In genomic region chr5:139730712-139731486, GRCm38 (mm10) we compare ENCODE assay signal across 8 mouse cellular contexts. TPM values are rescaled to one million over a fixed set of nuclear protein-coding genes. Genes with fewer than 3 reads are reported as not detected.
DNase-seq lines count a peak whose midpoint lies in the region; ATAC-seq lines count a peak whose summit lies in the region.

No protein-coding gene starts in this region.

- H3K4me1 ChIP-seq in heart, embryonic 14.5 days (ENCODE audit: control insufficient read depth in 2 of 2, insufficient read depth in 2 of 2, low read length in 2 of 2), result peaks cover 18 to 20% of the 10 kb centered on the region in 2 experiments
- peaks cover 55% of the 10 kb centered on the region for H3K4me1 ChIP-seq in limb, embryonic 12.5 days (replicated peaks)

- H3K9me3 ChIP-seq in heart, embryonic 14.5 days (ENCODE audit: control insufficient read depth, low read length), result no peaks in the 10 kb centered on the region
- H3K9me3 ChIP-seq in limb, embryonic 12.5 days, result no peaks in the 10 kb centered on the region

- H3K4me3 ChIP-seq in heart, embryonic 14.5 days (ENCODE audit: control insufficient read depth in 1 of 2, insufficient read depth in 1 of 2, low read depth in 1 of 2, low read length in 2 of 2), result no peak overlapping the region
- no peak overlapping the region for H3K4me3 ChIP-seq in limb, embryonic 12.5 days (replicated peaks)

- intact Hi-C loops in left cerebral cortex, postnatal 10 days (cut with DNase I), result no loop called here
- intact Hi-C loops in gastrocnemius, postnatal 14 days (cut with DNase I; ENCODE audit: low total_unique reads), result no loop called here

- H3K27ac ChIP-seq in heart, embryonic 14.5 days (replicated peaks in 1 of 2; ENCODE audit: control insufficient read depth in 1 of 2, insufficient read depth in 1 of 2, low read depth in 2 of 2, low read length in 2 of 2), result peak overlapping the region; percentile 6 to 61; a peak in 2 of 4 replicates
- peak overlapping the region; percentile 82 for H3K27ac ChIP-seq in limb, embryonic 12.5 days

- H3K27me3 ChIP-seq in heart, embryonic 14.5 days (ENCODE audit: control insufficient read depth, insufficient read depth, low read length), result no peaks in the 10 kb centered on the region
- H3K27me3 ChIP-seq in limb, embryonic 12.5 days, result no peaks in the 10 kb centered on the region

- WGBS in heart, embryonic 14.5 days, result 44% methylated on average over 8 of the region's 8 CpGs
- WGBS in limb, embryonic 12.5 days, result 13% methylated on average over 8 of the region's 8 CpGs

- no peak for ATAC-seq in heart, embryonic 14.5 days (ENCODE audit: insufficient number of reproducible peaks, insufficient read depth, low FRiP score, low read depth)
- ATAC-seq in limb, embryonic 12.5 days (ENCODE audit: insufficient number of reproducible peaks, insufficient read depth, low FRiP score, low TSS enrichment, low read depth), result no peak; the same call in 1 of the 2 replicates

- no peaks in the 10 kb centered on the region for H3K36me3 ChIP-seq in heart, embryonic 14.5 days (ENCODE audit: control insufficient read depth, insufficient read depth, low read length)
- no peaks in the 10 kb centered on the region for H3K36me3 ChIP-seq in limb, embryonic 12.5 days

- H3K4me2 ChIP-seq in heart, embryonic 14.5 days (ENCODE audit: low read length), result no peak overlapping the region; the same call in 1 of the 2 replicates
- H3K4me2 ChIP-seq in limb, embryonic 12.5 days, result peak overlapping the region; percentile 23; the same call in 1 of the 2 replicates

- peak; percentile 30 to 56 for DNase-seq in left cerebral cortex, postnatal 10 days (ENCODE audit: extremely low spot score in 1 of 2, low spot score in 2 of 2)
- DNase-seq in left cerebral cortex, adult 11 months (ENCODE audit: low spot score), result no peak
- peak; percentile 77 to 81 for DNase-seq in cerebellum, postnatal 10 days
- no peak for DNase-seq in urinary bladder, postnatal 4 days (ENCODE audit: low spot score in 2 of 2)
- no peak for DNase-seq in adrenal gland, adult 18-20 months (ENCODE audit: low spot score in 2 of 2)
- no peak for DNase-seq in gastrocnemius, postnatal 14 days

- no peak overlapping the region for H3K9ac ChIP-seq in heart, embryonic 14.5 days (ENCODE audit: low read length)
- peak overlapping the region; percentile 27; the same call in 1 of the 2 replicates for H3K9ac ChIP-seq in limb, embryonic 12.5 days (replicated peaks)

RNA-seq across cellular contexts. Expression of gene Micall2, which starts 5.2 kb away (rescaled TPM):
- total RNA-seq in left cerebral cortex, postnatal 10 days (2021), result 1 to 10 TPM; 4.3 to 4.6 TPM
- polyA plus RNA-seq in heart, embryonic 14.5 days (2014; fragmentation: Nextera tagmentation; extraction: Ambion mirVana), result 0.96 and 1.3 TPM in 2 replicates
- 6.5 and 6.8 TPM in 2 replicates for polyA plus RNA-seq in limb, embryonic 12.5 days (2016; fragmentation: Nextera tagmentation; extraction: Ambion mirVana)
- 1 to 10 TPM; 5.0 to 9.9 TPM for total RNA-seq in adrenal gland, adult 18-20 months (2021)
- 1 to 10 TPM; 3.0 to 3.1 TPM for total RNA-seq in gastrocnemius, postnatal 14 days (2021)

RNA-seq across cellular contexts. Expression of gene Ints1, which starts 44.6 kb away (rescaled TPM):
- total RNA-seq in left cerebral cortex, postnatal 10 days (2021), result 100 to 1,000 TPM in 1 of 2 experiments, 10 to 100 TPM in 1; 93.4 to 106 TPM
- polyA plus RNA-seq in heart, embryonic 14.5 days (2014; fragmentation: Nextera tagmentation; extraction: Ambion mirVana), result 17.1 and 19.8 TPM in 2 replicates
- 32.8 and 38.5 TPM in 2 replicates for polyA plus RNA-seq in limb, embryonic 12.5 days (2016; fragmentation: Nextera tagmentation; extraction: Ambion mirVana)
- 10 to 100 TPM; 47.8 to 53.5 TPM for total RNA-seq in adrenal gland, adult 18-20 months (2021)
- total RNA-seq in gastrocnemius, postnatal 14 days (2021), result 10 to 100 TPM; 36.1 to 36.4 TPM

Comparison
In these comparisons a context has a peak if more than half of its experiments do, and no peak if none do; other contexts are left out.
1. DNase-seq: peak in left cerebral cortex, postnatal 10 days (2 of 2) and cerebellum, postnatal 10 days (2 of 2); none in left cerebral cortex, adult 11 months (single experiment), urinary bladder, postnatal 4 days (0 of 2), adrenal gland, adult 18-20 months (0 of 2) and gastrocnemius, postnatal 14 days (single experiment).